Mouse (Mus musculus) NIH3T3 (cell line): ENCODE measurements at regions not wholly inside any gene's neighbourhood (a gene's known extent, or its start where the extent isn't known, plus 50 kb on each side); places are given as distances from the start of the nearest gene placed in this dataset.

Experiments
- DNase-seq: peaks from one replicate; pipeline ENCODE4 v3.0.0-alpha.2; 2012; ENCODE audit warnings: low read depth

DNA sequence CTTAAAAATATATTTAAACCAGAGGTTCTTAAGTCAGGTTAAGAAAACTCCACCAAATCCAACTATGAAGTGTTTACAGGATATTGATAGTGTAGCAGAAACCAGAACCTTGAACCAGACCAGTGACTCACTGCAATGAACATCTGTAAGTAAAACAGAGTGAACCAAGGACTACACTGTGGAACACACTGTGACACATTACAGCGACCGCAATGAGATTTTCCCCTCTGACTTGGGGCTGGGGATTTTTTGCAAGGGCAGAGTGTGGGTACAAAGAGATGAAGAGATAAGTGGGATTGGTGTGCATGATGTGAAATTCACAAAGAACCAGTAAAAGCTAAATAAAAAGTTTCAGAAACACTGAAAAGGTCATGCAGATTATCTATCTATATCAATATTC is 73.0 kb upstream of the Nrn1 start:
- DNase-seq = no peak

DNA sequence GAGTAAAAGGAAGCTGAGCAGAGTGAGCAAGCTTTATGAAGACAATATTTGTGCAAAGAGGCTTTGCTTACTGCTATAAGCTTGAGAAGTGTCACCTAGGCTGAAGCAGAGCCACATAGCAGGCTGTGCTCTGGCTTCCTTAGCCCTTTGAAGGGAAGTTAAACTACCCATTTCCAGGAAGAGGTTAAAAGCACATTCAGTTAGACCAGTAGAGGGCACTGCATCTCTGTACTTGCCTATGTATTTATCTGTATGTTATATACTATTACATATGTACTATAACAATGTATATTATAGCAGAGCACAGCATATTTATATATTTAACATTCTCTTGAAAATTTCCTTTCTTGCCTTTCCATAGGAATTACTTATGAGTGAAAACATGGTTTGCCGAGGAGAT is 54.4 kb upstream of the Nrn1 start:
- peak; percentile 72 for DNase-seq
